Mouse (Mus musculus) spleen, postnatal 4 days (tissue): Measurements from ENCODE around the gene Msantd3.

Experiments
- DNase-seq, 2 experiments: peaks; one replicate each; pipeline ENCODE4 v3.0.0; 2022; ENCODE audit warnings: low spot score in 2 of 2

Gene Msantd3

DNA sequence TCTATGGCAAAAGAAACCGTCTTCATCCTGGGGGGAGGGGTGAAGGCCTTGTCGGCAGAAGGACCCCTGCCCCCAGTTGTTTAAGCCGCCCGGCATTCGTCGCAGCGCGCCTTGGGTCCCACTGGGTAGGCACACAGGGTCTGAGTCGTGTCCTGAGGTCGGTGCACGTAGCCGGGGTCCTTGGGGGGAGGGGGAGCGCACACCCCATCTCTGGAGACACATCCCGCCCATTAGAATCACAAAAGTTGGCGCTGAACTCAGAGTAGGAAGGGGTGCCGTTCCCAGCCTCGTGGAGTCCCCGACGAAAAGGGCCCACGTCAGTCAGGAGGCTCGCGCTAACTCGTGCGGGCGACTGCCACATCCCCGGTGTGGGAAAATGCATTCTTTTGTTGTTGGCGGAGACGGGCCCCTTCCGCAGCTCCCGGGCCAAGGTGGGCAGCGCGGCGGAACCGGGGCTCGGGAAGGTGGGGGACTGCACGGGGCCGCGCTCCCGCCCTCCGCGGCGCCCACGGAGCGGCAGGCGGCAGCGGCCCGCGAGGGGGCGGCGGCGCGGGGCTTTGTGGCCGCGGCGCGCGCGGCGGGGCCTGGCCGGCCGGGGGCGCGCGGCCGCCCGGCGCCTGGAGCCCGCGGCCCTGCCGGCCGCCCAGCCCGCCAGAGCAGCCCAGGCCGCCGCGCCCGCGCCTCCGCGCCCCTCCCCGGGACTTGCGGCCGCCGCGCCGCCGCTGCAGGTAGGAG is at the start of gene Msantd3:
Msantd3 (plus strand) TSS at position 95 of the 735 bp plus-strand sequence.
- DNase-seq = peak in 1 of 2 experiments; percentile 63

DNA sequence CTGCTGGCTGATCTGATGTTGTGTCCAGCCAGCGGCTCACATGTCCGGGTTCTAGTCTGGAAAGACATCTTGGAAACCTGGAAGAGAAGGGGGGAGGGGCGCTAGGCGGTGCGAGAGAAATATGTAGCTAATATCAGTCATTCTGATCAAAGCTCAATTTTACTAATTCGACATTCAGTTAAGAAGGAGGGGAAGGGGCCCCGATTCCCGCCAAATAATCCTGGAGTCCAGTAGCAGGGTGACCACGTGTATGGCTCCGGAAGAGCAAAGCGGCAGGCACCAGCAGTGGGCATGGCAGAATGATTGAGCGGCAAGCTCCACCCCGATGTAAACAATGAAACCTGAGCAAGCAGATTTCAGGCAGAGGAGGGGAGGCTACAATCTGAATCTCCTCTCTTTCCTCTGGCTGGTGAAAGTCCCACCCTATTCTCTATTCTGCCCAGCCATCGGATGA is 48.4 kb upstream of the Msantd3 start:
- no peak for DNase-seq

GRCm38 (mm10) chr4:48492510-48492909 is 47.2 kb upstream of the Msantd3 start:
- no peak for DNase-seq

DNA sequence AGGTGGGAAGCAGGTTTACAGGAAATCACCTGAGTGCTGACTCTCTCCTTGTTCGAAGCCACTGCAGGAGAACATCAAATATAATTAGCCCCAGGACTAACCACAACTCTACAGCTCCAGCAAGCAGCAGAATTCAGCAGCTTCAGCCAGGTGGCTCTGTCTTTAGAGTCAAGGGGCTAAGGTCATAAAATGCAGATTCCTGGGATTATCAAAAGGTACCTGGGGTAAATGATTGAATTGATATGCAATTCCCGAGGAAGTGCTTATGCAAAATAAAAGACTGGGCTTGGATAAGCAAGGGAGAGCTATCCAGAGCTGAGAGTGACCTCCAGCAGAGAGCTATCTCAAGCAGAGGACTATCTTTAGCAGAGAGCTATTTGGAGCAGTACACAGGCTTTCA is 28.9 kb upstream of the Msantd3 start:
- no peak for DNase-seq

- no peak for DNase-seq
Measured at GRCm38 (mm10) chr4:48529559-48529958, 10.2 kb upstream of the Msantd3 start.

DNA sequence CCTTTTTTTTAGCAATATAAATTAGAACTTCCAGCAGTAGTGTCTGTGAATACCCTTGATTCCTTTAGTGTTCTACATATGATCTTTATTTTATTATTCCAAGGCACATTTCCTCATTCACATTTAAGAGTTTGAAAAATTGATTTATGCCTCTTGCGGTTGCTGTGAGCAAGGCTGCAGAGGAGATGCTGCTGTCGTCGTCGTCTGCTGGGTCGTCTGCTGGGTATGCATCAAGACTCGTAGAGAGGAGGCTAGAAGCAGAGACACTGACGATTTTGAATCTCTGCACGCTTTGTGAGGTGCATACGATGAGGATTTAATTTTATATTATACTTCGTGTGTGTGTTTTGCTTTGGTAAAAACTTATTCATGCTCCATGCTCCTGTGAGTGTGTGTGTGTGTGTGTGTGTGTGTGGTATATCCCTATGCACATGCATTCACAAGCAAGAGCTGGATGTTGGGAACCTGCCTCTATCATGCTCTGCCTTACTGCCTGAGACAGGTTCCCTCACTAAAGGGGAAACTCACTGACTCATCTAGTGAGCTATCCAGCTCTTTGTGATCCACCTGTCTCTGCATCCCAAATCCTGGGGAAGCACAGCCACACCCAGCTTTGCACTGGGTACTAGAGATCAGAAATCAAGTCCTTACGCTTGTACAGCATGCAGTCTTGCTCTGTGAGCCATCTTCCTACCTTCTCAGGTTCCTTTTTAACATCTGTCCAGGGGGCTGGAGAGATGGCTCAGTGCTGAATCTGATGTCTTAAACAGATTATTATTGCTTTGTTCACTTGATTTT is 7.7 kb upstream of the Msantd3 start:
- no peak for DNase-seq

- no peak for DNase-seq
Measured at GRCm38 (mm10) chr4:48536275-48536674, 3.5 kb upstream of the Msantd3 start.

DNA sequence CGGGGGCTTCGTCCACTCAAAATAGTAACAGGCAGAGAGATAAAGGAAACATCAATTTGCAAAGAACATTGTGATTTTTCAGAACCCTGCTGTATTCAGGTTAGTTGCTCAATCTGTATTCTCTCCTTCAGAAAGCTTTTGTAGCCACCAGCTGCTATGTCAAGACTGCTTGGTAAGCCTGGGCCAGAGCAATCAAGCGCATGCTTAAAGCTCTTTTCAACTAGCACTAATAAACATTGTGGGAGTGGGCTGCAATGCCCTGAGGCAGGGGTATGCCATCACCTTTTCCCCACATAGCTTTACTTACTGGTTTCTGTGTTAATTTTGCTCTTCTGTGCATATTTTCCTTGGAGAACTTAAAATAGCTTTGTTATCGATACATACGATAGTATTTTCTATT is 2.7 kb upstream of the Msantd3 start:
- no peak for DNase-seq

- no peak for DNase-seq
Measured at GRCm38 (mm10) chr4:48538581-48538980, 1.2 kb upstream of the Msantd3 start.

GRCm38 (mm10) chr4:48540576-48541111 is 909 bp downstream of the Msantd3 start:
- peak in 1 of 2 experiments; percentile 60 for DNase-seq

DNA sequence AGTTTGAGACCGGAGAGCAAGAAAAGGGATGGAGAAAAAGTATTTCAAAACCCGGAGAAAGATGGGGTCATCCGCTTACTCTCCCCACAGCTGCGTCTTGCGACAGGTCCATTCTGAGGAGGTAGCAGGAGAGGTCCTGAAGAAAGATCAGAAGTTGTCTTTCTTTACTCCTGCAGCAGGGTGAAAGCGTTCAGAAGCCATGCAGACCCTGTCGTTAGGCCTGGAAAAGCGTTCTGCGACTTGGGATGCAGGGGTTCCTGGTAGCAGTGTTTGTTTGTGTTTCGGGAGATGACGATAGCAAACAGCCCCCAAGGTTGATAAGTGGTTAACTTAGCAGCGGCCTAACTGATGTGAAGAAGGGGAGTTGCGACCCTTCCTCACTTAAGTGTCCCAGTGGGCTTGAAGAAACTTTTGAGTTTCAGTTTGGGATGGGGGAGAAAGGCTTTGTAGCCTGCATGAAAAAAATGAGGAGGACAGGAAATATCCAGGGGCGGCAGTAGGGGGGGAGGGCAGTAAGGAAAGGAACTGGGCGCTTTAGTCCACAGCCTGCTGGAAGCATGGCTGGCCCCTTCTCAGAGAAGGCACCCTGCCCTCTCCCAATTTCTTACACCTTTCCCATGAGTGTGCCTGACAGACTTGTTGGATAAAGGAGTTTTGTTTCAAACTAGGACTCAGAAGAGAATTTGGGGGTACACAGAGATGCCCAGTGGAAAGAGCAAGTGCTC is 2.0 kb downstream of the Msantd3 start:
- no peak for DNase-seq

- DNase-seq = no peak
Measured at GRCm38 (mm10) chr4:48542351-48542750, 2.6 kb downstream of the Msantd3 start.

DNA sequence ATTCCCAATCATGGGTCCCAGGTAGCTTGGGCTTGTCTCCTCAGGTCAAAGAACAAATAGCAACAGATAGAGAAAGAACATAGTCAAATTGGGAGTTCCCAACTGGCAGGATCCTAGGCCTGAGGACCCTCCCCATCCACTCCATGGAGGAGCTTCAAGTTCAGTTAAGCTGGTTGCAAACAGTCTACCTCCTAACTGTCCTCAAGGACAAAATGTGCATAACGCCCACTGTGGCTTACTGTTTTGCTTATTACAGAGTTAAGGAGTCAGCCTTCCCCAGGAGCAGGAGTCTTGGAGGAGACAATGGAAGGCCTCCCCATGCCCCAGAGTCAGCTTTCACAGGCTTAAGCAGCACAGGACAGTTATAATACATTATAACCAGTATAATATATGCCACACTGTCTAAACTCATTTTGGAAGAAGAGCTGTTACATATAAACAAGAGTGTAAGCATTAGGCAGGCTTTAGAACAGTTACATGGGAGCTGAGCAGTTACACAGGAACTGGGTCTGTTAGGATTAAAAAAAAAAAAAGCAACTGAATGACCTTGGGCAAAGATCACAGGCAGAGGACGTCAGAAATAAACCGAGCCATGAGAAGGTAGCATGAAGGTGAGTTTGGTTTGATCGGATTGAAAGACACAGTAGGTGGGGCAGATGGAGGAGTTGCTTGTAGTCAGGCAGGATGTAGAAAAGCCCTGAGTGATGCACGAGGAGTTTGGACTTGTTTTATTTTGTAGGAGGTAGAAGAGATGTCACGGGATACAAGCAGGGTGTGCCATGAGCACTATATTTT is 3.5 kb downstream of the Msantd3 start:
- no peak for DNase-seq

GRCm38 (mm10) chr4:48544141-48544540 is 4.4 kb downstream of the Msantd3 start:
- DNase-seq = no peak

GRCm38 (mm10) chr4:48545966-48546365 is 6.2 kb downstream of the Msantd3 start:
- no peak for DNase-seq

DNA sequence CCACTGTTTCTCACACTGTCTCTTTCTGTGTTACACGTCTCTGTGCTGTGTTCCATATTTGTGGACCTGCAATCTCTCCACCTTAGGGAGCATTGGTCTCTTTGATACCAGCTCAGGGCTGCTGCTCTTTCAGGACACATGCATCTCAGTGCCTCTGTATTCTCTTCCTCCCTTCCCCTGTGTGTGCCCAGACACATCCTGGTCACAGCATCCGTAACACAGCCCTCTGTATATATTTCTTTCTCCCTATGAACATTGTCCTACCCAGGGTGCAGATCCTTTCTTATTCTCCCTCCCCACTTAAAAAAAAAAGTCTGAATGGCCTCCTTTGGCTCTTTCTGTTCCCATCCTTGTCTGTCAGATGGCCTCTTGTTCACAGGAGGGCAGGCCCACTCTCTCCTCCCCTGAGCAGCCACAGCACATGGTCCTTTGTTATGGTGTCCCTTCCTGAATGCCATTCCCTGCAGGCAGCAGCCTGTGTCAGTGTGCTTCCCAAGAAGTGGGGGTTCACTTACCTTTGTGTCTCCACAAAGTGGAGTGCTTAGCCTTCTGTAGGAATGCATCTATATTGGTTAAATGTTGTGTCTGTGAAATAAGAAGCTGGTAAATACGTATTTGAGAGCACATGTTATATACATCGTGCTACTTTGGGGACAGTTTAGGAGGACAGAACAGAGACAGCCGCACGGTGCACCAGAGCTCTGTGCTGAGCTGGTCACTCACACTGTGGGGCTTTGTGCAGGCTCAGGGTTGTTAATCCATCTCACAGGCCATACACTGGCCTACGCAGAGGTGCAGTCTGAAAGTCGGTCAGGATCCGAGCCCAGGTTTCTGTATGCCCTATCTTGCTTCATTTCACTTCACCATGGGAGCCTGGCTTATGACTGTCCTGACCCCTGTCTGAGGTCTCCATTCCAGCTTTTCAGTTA is 7.1 kb downstream of the Msantd3 start:
- no peak for DNase-seq

GRCm38 (mm10) chr4:48548393-48549045 is 8.8 kb downstream of the Msantd3 start:
- no peak for DNase-seq

- no peak for DNase-seq
Measured at GRCm38 (mm10) chr4:48549661-48550060, 9.9 kb downstream of the Msantd3 start.

- DNase-seq = no peak
Measured at GRCm38 (mm10) chr4:48552486-48553064, 12.8 kb downstream of the Msantd3 start.
